Comparison of ENCODE assay signal across 19 mouse cellular contexts in genomic region chr10:91594891-91595290, GRCm38 (mm10).
DNase-seq lines count a peak whose midpoint lies in the region; ATAC-seq and TF ChIP-seq lines count a peak whose summit lies in the region.
"Had no signal": no experiment of that assay in that cellular context is flagged by ENCODE, and none has a peak within 500 bp of the region (broad histone marks: within the 10 kb centered on the region; RNA-seq: fewer than 3 reads in every experiment).

No protein-coding gene starts in this region.

- no peaks in the 10 kb centered on the region for H3K9me3 ChIP-seq in hindbrain, embryonic 16.5 days (ENCODE audit: control insufficient read depth, low read length)
- H3K9me3 ChIP-seq: embryonic facial prominence, embryonic 12.5 days; limb, embryonic 12.5 days; liver, embryonic 15.5 days; neural tube, embryonic 13.5 days had no signal

- no peaks in the 10 kb centered on the region for H3K27me3 ChIP-seq in liver, adult 2 months (ENCODE audit: control insufficient read depth, insufficient read depth, low read length)
- H3K27me3 ChIP-seq in hindbrain, embryonic 16.5 days (replicated peaks; ENCODE audit: control insufficient read depth, insufficient read depth, low read length) = no peaks in the 10 kb centered on the region
- H3K27me3 ChIP-seq: embryonic facial prominence, embryonic 12.5 days; liver, embryonic 15.5 days; megakaryocyte, embryonic 14.5 days; neural tube, embryonic 13.5 days had no signal

- H3K9ac ChIP-seq in liver, adult 2 months (ENCODE audit: low read depth, low read length) = no peak overlapping the region
- H3K9ac ChIP-seq in hindbrain, embryonic 16.5 days (ENCODE audit: low read depth, low read length) = no peak overlapping the region
- H3K9ac ChIP-seq: embryonic facial prominence, embryonic 12.5 days; forebrain, postnatal 0 days; limb, embryonic 12.5 days; liver, embryonic 15.5 days; neural tube, embryonic 13.5 days had no signal

- no peaks in the 10 kb centered on the region for H3K79me2 ChIP-seq in liver, adult 2 months (ENCODE audit: control insufficient read depth, insufficient read depth, low read length)

- no peak overlapping the region for H3K27ac ChIP-seq in liver, adult 2 months (replicated peaks; ENCODE audit: insufficient read depth, low read depth, low read length)
- H3K27ac ChIP-seq in hindbrain, embryonic 16.5 days (ENCODE audit: low read depth, low read length) = no peak overlapping the region
- H3K27ac ChIP-seq: embryonic facial prominence, embryonic 12.5 days; limb, embryonic 12.5 days; liver, embryonic 15.5 days; neural tube, embryonic 13.5 days had no signal

- no peak for ATAC-seq in hindbrain, embryonic 16.5 days
- ATAC-seq: forebrain, postnatal 0 days had no signal

- peak; percentile 76 for DNase-seq in liver, adult 2 months (ENCODE audit: extremely low read depth, low read depth, low spot score)
- no peak for DNase-seq in liver
- peak; percentile 39 for DNase-seq in kidney, adult 18-20 months
- peak; percentile 32 for DNase-seq in kidney, postnatal 10 days
- peak; percentile 37 for DNase-seq in lung, postnatal 36 days
- no peak for DNase-seq in right cerebral cortex, adult 18-20 months
- no peak for DNase-seq in frontal cortex, postnatal 10 days (ENCODE audit: low spot score in 2 of 2)
- DNase-seq: adrenal gland, adult 8-10 months; cerebellum, postnatal 25 days; forebrain, postnatal 0 days; gastrocnemius, postnatal 10 days; right cerebral cortex, postnatal 25 days; thymus, adult 18-20 months had no signal

- WGBS in liver, adult 2 months = 48% methylated on average over 3 of the region's 3 CpGs
- 94% methylated on average over 3 of the region's 3 CpGs for WGBS in hindbrain, embryonic 16.5 days

- TF ChIP-seq POLR2A in liver, adult 2 months (IDR thresholded peaks at IDR 0.05; ENCODE audit: extremely low read depth, insufficient read depth, low read length) = no peak

- H3K4me3 ChIP-seq in liver, adult 2 months (ENCODE audit: insufficient read depth, low read depth, low read length) = no peak overlapping the region
- H3K4me3 ChIP-seq in hindbrain, embryonic 16.5 days (ENCODE audit: low read length) = no peak overlapping the region
- H3K4me3 ChIP-seq: embryonic facial prominence, embryonic 12.5 days; limb, embryonic 12.5 days; liver, embryonic 15.5 days; megakaryocyte, embryonic 14.5 days; neural tube, embryonic 13.5 days had no signal

- no peak overlapping the region for H3K4me2 ChIP-seq in hindbrain, embryonic 16.5 days (ENCODE audit: low read length)
- H3K4me2 ChIP-seq: embryonic facial prominence, embryonic 12.5 days; limb, embryonic 12.5 days; liver, embryonic 15.5 days; neural tube, embryonic 13.5 days had no signal

- H3K4me1 ChIP-seq in liver, adult 2 months (ENCODE audit: control insufficient read depth, insufficient read depth, low read length) = peaks cover 4% of the 10 kb centered on the region
- peaks cover 10% of the 10 kb centered on the region for H3K4me1 ChIP-seq in hindbrain, embryonic 16.5 days (ENCODE audit: control insufficient read depth, insufficient read depth, low read depth, low read length)
- H3K4me1 ChIP-seq: liver, embryonic 15.5 days; megakaryocyte, embryonic 14.5 days had no signal

- no peak for TF ChIP-seq CTCF in liver, adult 2 months (IDR thresholded peaks at IDR 0.05; ENCODE audit: low read depth, low read length)

- no peaks in the 10 kb centered on the region for H3K36me3 ChIP-seq in liver, adult 2 months (ENCODE audit: control insufficient read depth, insufficient read depth, low read length)
- H3K36me3 ChIP-seq in hindbrain, embryonic 16.5 days (ENCODE audit: control insufficient read depth, insufficient read depth, low read length) = no peaks in the 10 kb centered on the region
- H3K36me3 ChIP-seq: embryonic facial prominence, embryonic 12.5 days; limb, embryonic 12.5 days; liver, embryonic 15.5 days; neural tube, embryonic 13.5 days had no signal

Comparison
In these comparisons a context has a peak if more than half of its experiments do, and no peak if none do; other contexts are left out.
1. DNase-seq: peak in liver, adult 2 months (single experiment), kidney, adult 18-20 months (single experiment), kidney, postnatal 10 days (single experiment) and lung, postnatal 36 days (single experiment); none in liver (single experiment), right cerebral cortex, adult 18-20 months (single experiment) and frontal cortex, postnatal 10 days (0 of 2).